Mouse (Mus musculus) hindbrain, embryonic 13.5 days (tissue): ENCODE measurements at regions not wholly inside any gene's neighbourhood (a gene's known extent, or its start where the extent isn't known, plus 50 kb on each side); places are given as distances from the start of the nearest gene placed in this dataset.

Experiments
- ATAC-seq: fragments of 200-750 bp; cut with Nextera tagmentation; 2 replicates; pipeline ENCODE4 v1.8.0; 2017; ENCODE audit warnings: moderate TSS enrichment; ENCODE audit not compliant: low FRiP score
- H3K27ac ChIP-seq: fragments of 300-500 bp; sonication (generic); 2 replicates; pipeline ENCODE4 v1.5.1; 2015; ENCODE audit warnings: inconsistent platforms, mild to moderate bottlenecking, moderate library complexity
- H3K27me3 ChIP-seq: fragments of 300-500 bp; sonication (generic); 2 replicates; pipeline ENCODE4 v1.6.1; 2015; ENCODE audit warnings: mild to moderate bottlenecking, inconsistent platforms
- H3K36me3 ChIP-seq: fragments of 300-500 bp; sonication (generic); 2 replicates; pipeline ENCODE4 v1.6.1; 2015; ENCODE audit warnings: mild to moderate bottlenecking, inconsistent platforms
- H3K4me1 ChIP-seq: fragments of 300-500 bp; sonication (generic); replicated peaks from 2 replicates; pipeline ENCODE4 v1.6.1; 2015; ENCODE audit warnings: inconsistent platforms
- H3K4me2 ChIP-seq: fragments of 300-500 bp; sonication (generic); 2 replicates; pipeline ENCODE4 v1.6.1; 2015; ENCODE audit warnings: inconsistent platforms, mild to moderate bottlenecking, moderate library complexity
- H3K4me3 ChIP-seq: fragments of 300-500 bp; sonication (generic); 2 replicates; pipeline ENCODE4 v1.5.1; 2015; ENCODE audit warnings: mild to moderate bottlenecking, inconsistent platforms
- H3K9ac ChIP-seq: fragments of 300-500 bp; sonication (generic); 2 replicates; pipeline ENCODE4 v1.6.1; 2015; ENCODE audit warnings: mild to moderate bottlenecking, inconsistent platforms
- H3K9me3 ChIP-seq: fragments of 300-500 bp; sonication (generic); 2 replicates; pipeline ENCODE4 v1.6.1; 2016; ENCODE audit warnings: inconsistent platforms
- WGBS: fragments of 180-500 bp; shearing (Covaris S2); methylation state at CpG from one replicate; pipeline ENCODE4 v1.1.7; 2015; 5-methylcytosine and 5-hydroxymethylcytosine counted together

DNA sequence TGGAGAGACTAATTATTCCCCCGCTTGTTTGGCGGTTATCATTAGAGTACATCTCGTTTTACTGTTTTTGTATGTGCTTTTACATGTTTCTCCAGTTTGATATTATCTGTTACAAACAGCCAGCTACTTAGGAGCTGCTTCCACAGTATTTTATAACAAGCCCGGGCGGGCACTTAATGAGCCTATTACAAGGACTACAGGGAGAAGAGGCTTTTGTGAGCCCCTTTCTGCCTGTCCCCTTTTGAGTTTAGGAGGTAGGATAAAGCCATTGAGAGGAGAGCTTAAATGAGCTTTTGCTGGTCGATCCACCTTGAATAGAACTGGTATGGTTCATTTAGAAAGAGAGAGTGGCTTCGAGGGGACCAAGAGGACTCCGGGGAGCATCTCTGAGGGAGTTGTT lies 208.0 kb downstream of the Nr2f2 start:
- Histone ChIP-seq H3K4me3 (no peak overlapping the region), H3K4me1 (no peaks in the 10 kb centered on the region), H3K4me2 (no peak overlapping the region), H3K9me3 (no peaks in the 10 kb centered on the region), H3K27me3 (peaks cover 8% of the 10 kb centered on the region; the same call in 1 of the 2 replicates), H3K9ac (no peak overlapping the region), H3K27ac (no peak overlapping the region), H3K36me3 (no peaks in the 10 kb centered on the region)
- WGBS = 41% methylated on average over 8 of the region's 8 CpGs
- ATAC-seq = no peak

DNA sequence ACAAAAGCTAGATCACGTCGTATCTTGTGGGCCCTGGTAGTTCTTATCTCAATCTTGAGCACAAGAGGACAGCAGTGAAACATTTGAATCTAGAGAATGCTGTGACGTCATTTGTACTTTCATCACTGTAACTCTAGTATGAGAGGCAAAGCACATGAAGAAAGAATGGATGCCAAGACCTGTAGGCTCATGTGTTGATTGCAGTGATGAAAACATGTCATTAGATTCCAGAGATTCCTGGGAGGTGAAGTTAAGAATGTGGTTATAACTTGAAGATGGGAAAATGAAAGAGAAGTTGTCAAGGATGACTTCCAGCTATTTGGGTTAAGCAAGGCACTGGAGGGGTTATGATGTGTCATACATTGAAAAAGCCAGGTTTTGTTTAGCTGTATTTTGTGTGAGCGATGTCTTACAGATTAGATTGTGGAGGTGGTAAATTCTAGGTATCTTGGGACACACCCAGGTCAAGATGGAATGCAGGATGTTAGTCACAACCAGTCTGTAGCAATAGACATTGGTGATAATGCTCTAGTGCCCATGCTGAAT lies 221.7 kb downstream of the Nr2f2 start:
- H3K27ac ChIP-seq = no peak overlapping the region
- WGBS = 84% methylated on average over 4 of the region's 4 CpGs
- peaks cover 4% of the 10 kb centered on the region; the same call in 1 of the 2 replicates for H3K27me3 ChIP-seq
- H3K4me2 ChIP-seq = no peak overlapping the region
- no peaks in the 10 kb centered on the region for H3K9me3 ChIP-seq
- ATAC-seq = no peak
- H3K9ac ChIP-seq = no peak overlapping the region
- H3K36me3 ChIP-seq = no peaks in the 10 kb centered on the region
- no peak overlapping the region for H3K4me3 ChIP-seq
- no peaks in the 10 kb centered on the region for H3K4me1 ChIP-seq

DNA sequence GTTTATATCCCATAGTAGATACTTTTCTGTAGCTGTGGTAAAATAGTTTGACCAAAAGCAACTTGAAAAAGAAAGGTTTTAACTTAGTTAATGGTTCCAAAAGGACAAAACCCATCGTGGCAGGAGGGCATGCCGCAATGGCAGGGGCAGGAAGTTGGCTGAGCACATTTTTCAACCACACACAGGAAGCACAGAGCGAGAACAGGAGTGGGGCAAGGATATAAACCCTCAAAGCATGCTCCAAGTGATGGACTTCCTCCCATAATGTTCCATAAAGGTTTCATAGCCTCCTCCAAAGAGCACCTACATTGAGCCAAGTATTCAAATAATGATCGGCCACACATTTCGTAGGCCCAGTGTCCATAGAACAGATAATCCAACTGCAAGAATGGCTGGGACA lies 229.7 kb downstream of the Nr2f2 start:
- no peak overlapping the region for H3K4me3 ChIP-seq
- WGBS = 93% methylated on average over 5 of the region's 5 CpGs
- no peak for ATAC-seq
- H3K9ac ChIP-seq = no peak overlapping the region
- H3K36me3 ChIP-seq = no peaks in the 10 kb centered on the region
- H3K9me3 ChIP-seq = no peaks in the 10 kb centered on the region
- H3K4me2 ChIP-seq = no peak overlapping the region
- H3K27me3 ChIP-seq = peaks cover 7% of the 10 kb centered on the region; the same call in 1 of the 2 replicates
- no peaks in the 10 kb centered on the region for H3K4me1 ChIP-seq
- no peak overlapping the region for H3K27ac ChIP-seq

DNA sequence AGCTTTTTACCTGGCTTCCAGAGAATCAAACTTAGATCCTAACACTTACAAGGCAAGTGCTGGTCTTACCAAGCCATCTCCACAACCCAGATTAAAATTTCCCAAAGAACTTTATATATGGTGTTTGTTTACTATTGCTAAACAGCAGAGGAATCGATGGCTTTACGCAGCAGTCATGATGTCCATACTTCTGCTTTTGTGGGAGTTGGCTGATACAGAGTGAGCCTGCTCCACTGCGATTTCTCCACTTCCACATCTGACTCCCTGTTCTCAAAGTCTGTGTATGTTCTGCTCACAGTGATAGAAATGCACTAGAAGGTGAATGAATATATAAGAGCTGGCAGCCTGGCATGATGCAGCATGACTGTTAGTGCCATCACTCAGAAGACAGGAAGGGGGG lies 231.1 kb downstream of the Nr2f2 start:
- no peak overlapping the region for H3K9ac ChIP-seq
- H3K36me3 ChIP-seq = no peaks in the 10 kb centered on the region
- H3K27me3 ChIP-seq = peaks cover 7% of the 10 kb centered on the region; the same call in 1 of the 2 replicates
- no peak overlapping the region for H3K4me3 ChIP-seq
- no peaks in the 10 kb centered on the region for H3K9me3 ChIP-seq
- no peak overlapping the region for H3K4me2 ChIP-seq
- H3K27ac ChIP-seq = no peak overlapping the region
- H3K4me1 ChIP-seq = peaks cover under 1% of the 10 kb centered on the region; the same call in 1 of the 2 replicates
- ATAC-seq = no peak
- 97% methylated on average over 3 of the region's 3 CpGs for WGBS

DNA sequence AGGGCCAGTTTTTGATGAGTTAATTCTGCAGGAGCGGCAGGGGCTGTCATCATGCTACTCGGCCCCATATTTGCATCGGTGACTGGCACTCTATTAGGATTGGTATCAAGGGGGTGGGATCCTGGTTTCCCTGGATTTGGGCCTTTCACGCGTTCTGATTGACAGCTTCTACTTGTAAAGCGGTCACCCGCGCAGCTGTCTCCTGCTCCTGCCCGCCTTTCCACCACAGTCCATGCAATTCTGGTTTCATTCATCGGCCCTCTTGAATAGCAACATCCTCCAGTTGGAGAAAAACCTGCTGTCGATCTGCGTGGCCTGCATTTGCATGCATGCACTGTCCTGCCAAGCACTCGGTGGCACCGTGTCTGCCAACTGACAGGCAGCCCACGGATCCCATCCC lies 236.6 kb downstream of the Nr2f2 start:
- Histone ChIP-seq H3K4me3 (no peak overlapping the region), H3K27me3 (peaks cover 24% of the 10 kb centered on the region), H3K4me2 (peak overlapping the region; percentile 33), H3K4me1 (peaks cover 9% of the 10 kb centered on the region), H3K9me3 (no peaks in the 10 kb centered on the region), H3K9ac (no peak overlapping the region; the same call in 1 of the 2 replicates), H3K36me3 (no peaks in the 10 kb centered on the region), H3K27ac (0 out of 2 replicates have a peak overlapping the region, but pooled peaks have one; percentile 48)
- 25% methylated on average over 15 of the region's 15 CpGs for WGBS
- peak; percentile 87 for ATAC-seq

DNA sequence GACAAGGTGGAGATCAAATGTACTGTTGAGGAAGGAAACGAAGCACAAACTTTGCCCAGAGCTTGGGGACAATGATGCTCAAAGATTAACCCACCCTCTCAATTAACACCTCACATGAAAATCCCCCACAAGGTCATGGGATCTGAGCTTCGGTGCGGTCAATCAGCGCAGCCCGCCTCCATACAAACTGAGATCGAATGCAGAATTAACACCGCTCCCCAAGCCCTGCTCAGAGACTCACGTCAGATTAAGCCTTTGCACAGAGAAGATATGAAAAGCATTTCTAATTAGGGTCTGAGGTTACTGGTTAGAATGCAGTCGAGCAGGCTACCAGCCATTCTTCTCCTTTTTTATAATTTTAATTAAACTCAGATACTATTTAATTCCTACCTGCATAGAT lies 243.7 kb downstream of the Nr2f2 start:
- Histone ChIP-seq H3K27me3 (peaks cover 52% of the 10 kb centered on the region), H3K4me3 (no peak overlapping the region), H3K4me2 (no peak overlapping the region), H3K27ac (no peak overlapping the region), H3K9me3 (no peaks in the 10 kb centered on the region), H3K36me3 (no peaks in the 10 kb centered on the region), H3K9ac (no peak overlapping the region), H3K4me1 (peaks cover 12% of the 10 kb centered on the region)
- 59% methylated on average over 9 of the region's 9 CpGs for WGBS
- no peak for ATAC-seq

DNA sequence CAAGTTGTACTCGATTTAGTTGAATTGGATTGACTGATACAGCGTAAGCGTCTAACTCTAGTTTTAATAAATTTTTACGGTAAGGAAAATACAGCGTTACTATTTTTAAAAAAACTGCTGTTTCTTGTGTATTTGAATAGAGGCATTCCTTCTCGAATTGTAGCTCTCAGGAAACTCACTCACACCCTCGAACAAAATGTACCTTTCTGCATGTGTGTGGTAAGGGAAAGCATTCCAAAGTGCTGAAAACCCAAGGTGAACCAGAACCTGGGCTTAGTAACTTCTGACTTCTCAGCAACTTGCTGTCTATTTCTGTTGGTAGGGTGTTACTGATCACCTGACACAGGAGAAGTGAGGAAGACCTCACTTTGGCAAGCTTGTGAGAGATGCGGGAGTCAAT lies 247.0 kb downstream of the Nr2f2 start:
- Histone ChIP-seq H3K27ac (no peak overlapping the region), H3K4me1 (peaks cover 12% of the 10 kb centered on the region), H3K4me2 (no peak overlapping the region), H3K4me3 (no peak overlapping the region), H3K36me3 (no peaks in the 10 kb centered on the region), H3K27me3 (peaks cover 53% of the 10 kb centered on the region), H3K9me3 (no peaks in the 10 kb centered on the region), H3K9ac (no peak overlapping the region)
- ATAC-seq = no peak
- 79% methylated on average over 8 of the region's 8 CpGs for WGBS

DNA sequence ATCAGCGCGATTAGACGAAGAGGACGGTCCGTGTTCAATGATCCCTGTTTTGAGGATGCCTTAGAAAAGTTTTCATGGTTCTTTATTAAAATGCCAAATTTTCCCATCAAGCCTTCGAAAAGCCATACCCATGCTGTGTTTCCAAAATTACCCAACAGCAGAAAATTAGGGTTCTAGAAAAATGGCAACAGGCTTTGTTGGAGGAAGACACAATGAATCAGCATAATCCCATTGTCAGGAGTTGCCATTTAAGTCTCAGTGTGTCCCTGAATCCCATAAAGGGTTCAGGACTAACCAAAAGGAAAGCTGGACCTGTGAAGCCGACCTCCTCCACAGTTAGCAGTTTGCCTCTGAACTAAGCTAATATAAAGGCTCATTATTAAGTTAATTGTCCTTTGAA lies 247.6 kb downstream of the Nr2f2 start:
- H3K4me2 ChIP-seq = peak overlapping the region; percentile 64
- no peaks in the 10 kb centered on the region for H3K36me3 ChIP-seq
- peak overlapping the region; percentile 36 for H3K4me3 ChIP-seq
- H3K4me1 ChIP-seq = peaks cover 12% of the 10 kb centered on the region
- H3K27ac ChIP-seq = peak overlapping the region; percentile 77
- H3K27me3 ChIP-seq = peaks cover 53% of the 10 kb centered on the region
- H3K9me3 ChIP-seq = no peaks in the 10 kb centered on the region
- WGBS = 12% methylated on average over 7 of the region's 7 CpGs
- H3K9ac ChIP-seq = peak overlapping the region; percentile 53
- no peak for ATAC-seq

DNA sequence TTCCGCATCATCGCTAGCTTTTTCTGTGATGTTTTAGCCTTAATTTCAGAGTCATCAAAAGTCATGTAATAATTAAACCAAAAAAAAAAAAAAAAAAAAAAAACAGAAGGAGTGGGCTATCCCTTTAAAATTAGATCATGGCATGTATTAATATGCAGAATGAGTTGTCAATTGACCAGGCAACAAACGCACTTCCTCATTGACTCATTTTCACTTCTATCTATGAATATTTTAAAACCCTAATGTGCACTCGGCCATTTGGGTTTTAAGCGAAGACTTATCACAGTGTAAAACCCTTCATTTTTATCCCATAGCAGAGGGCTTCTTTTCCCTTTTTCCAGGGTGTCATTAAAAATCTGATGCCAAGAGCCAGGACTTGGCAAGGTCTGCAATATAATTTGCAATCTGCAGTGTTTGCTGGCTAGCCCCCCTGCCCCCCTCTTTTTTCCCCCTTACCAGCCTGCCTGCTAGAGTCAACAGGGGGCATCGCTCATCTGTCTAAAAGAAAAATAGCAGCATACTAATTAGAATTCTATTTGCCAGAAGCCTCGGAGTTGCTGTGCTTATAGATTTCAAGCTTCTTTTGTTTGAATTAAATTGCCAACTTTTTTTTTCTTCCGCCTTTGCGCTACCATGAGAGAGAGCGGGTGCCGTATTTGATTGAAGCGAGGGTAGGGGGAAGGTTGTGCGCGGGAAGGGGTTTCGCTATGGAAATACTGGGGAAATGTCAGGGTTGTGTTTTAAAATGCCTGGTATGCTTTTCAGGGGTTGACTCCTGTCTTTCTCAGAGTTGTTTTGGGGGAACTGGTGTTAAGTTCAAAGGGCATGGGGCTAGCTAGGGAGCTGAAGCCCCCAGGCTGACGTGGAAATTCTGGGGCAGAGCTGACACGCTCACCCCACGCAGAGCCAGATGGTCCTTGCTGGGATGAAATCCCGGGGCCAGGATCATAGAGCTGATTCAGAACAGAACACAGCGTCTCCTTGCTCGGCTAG lies 248.3 kb downstream of the Nr2f2 start:
- peak overlapping the region; percentile 53 for H3K9ac ChIP-seq
- WGBS = 8% methylated on average over 21 of the region's 21 CpGs
- peaks cover 55% of the 10 kb centered on the region for H3K27me3 ChIP-seq
- no peaks in the 10 kb centered on the region for H3K9me3 ChIP-seq
- H3K4me1 ChIP-seq = peaks cover 12% of the 10 kb centered on the region
- peak overlapping the region; percentile 77 for H3K27ac ChIP-seq
- H3K4me3 ChIP-seq = peak overlapping the region; percentile 36
- H3K36me3 ChIP-seq = no peaks in the 10 kb centered on the region
- peak; percentile 86 for ATAC-seq
- H3K4me2 ChIP-seq = peak overlapping the region; percentile 64

DNA sequence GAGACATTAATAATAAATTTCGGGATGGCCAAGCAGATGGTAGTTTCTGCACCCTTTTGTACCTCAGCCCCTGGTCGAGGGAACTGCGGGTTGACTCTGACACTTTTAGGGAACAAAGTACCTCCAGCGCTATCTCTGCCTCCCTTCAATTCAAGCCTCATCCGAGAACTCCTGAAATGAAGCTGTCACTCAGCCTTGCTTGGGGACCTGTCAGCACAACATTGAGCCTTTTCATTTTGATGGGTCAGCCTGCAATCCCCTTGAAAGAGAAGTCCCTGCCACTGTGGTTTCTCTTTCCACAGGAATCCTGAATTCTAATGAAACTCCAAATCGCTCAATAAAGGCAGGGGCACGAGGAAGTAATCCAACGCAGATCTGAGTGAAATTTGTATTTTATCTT lies 257.5 kb downstream of the Nr2f2 start:
- 29% methylated on average over 8 of the region's 8 CpGs for WGBS
- peak overlapping the region; percentile 31; the same call in 1 of the 2 replicates for H3K9ac ChIP-seq
- no peaks in the 10 kb centered on the region for H3K36me3 ChIP-seq
- peaks cover 19% of the 10 kb centered on the region for H3K4me1 ChIP-seq
- H3K27ac ChIP-seq = peak overlapping the region; percentile 12; the same call in 1 of the 2 replicates
- no peak overlapping the region for H3K4me2 ChIP-seq
- peaks cover 37% of the 10 kb centered on the region for H3K27me3 ChIP-seq
- no peak for ATAC-seq
- no peak overlapping the region for H3K4me3 ChIP-seq
- no peaks in the 10 kb centered on the region for H3K9me3 ChIP-seq

DNA sequence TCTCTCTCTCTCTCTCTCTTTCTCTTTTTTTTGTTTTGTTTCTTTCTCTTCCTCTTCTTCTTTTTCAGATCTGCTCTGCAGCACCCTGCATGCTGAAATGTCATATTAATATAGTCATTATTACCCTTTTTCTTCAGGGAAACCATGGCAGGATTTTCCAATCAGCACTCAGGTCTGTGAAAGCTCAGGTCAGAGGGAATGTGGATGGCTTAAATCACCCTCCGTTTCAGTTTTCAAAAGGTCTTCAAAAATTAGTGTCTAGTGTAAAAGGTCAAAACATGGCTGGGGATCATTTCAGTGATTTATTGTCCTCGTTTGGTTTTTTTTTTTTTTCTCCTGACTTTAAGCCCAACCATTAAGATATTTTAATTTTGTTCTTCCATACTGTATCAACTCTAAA lies 261.5 kb downstream of the Nr2f2 start:
- Histone ChIP-seq H3K4me3 (no peak overlapping the region), H3K27me3 (peaks cover 23% of the 10 kb centered on the region; the same call in 1 of the 2 replicates), H3K9ac (no peak overlapping the region), H3K36me3 (no peaks in the 10 kb centered on the region), H3K9me3 (no peaks in the 10 kb centered on the region), H3K4me2 (no peak overlapping the region), H3K4me1 (peaks cover 27% of the 10 kb centered on the region), H3K27ac (peak overlapping the region; percentile 85)
- ATAC-seq = no peak
- WGBS = 19% methylated on average over 2 of the region's 2 CpGs

DNA sequence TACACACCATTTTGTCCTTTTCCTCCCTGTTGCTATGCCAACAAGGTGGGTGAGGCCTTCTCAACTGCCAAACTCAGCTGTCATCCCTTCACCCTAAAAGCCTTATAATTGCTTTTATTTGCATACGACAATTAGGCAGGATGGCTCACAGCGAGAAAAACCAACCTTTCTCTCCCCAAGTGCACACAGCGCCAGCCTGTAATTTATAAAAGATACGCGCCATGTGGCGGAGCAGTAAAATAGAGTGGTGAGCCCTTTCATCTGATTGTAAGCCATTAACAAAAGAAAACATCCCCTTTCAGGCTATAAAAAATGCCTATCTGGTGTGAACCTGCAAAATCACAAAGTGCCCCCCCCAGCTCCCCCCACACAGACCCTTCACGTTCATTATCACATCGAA lies 262.0 kb downstream of the Nr2f2 start:
- H3K4me2 ChIP-seq = peak overlapping the region; percentile 30; the same call in 1 of the 2 replicates
- peak; percentile 82 for ATAC-seq
- peaks cover 27% of the 10 kb centered on the region for H3K4me1 ChIP-seq
- no peak overlapping the region for H3K4me3 ChIP-seq
- H3K27ac ChIP-seq = peak overlapping the region; percentile 85
- no peaks in the 10 kb centered on the region for H3K36me3 ChIP-seq
- no peaks in the 10 kb centered on the region for H3K9me3 ChIP-seq
- no peak overlapping the region; the same call in 1 of the 2 replicates for H3K9ac ChIP-seq
- H3K27me3 ChIP-seq = peaks cover 24% of the 10 kb centered on the region; the same call in 1 of the 2 replicates
- 15% methylated on average over 8 of the region's 8 CpGs for WGBS
